Mouse (Mus musculus) lung, embryonic 14.5 days (tissue): ENCODE results near the gene Col6a5. TPM values are rescaled to one million over a fixed set of nuclear protein-coding genes. Genes with fewer than 3 reads are reported as not detected.

Source experiments
- ATAC-seq: fragments of 200-750 bp; cut with Nextera tagmentation; 2 replicates; pipeline ENCODE4 v1.8.0; 2017; ENCODE audit warnings: mild to moderate bottlenecking, moderate TSS enrichment, moderate library complexity; ENCODE audit not compliant: insufficient read depth
- DNase-seq: peaks from one replicate; pipeline ENCODE4 v3.0.0-alpha.2; 2015
- H3K27ac ChIP-seq: fragments of 300-500 bp; sonication (generic); 2 replicates; pipeline ENCODE4 v1.5.1; 2014; ENCODE audit warnings: low read depth, mild to moderate bottlenecking, moderate library complexity
- H3K27me3 ChIP-seq: fragments of 300-500 bp; sonication (generic); 2 replicates; pipeline ENCODE4 v1.6.1; 2014; ENCODE audit warnings: low read length, control low read depth; ENCODE audit not compliant: insufficient read depth
- H3K36me3 ChIP-seq: fragments of 300-500 bp; sonication (generic); 2 replicates; pipeline ENCODE4 v1.6.1; 2014; ENCODE audit warnings: control low read depth; ENCODE audit not compliant: insufficient read depth
- H3K4me1 ChIP-seq: fragments of 300-500 bp; sonication (generic); 2 replicates; pipeline ENCODE4 v1.6.1; 2014; ENCODE audit warnings: antibody characterized with exemption, control low read depth; ENCODE audit not compliant: insufficient read depth
- H3K4me2 ChIP-seq: fragments of 300-500 bp; sonication (generic); 2 replicates; pipeline ENCODE4 v1.6.1; 2014; ENCODE audit warnings: mild to moderate bottlenecking
- H3K4me3 ChIP-seq: fragments of 300-500 bp; sonication (generic); 2 replicates; pipeline ENCODE4 v1.5.1; 2014; ENCODE audit warnings: low read depth, low read length
- H3K9ac ChIP-seq: fragments of 300-500 bp; sonication (generic); 2 replicates; pipeline ENCODE4 v1.6.1; 2014
- H3K9me3 ChIP-seq: fragments of 300-500 bp; sonication (generic); 2 replicates; pipeline ENCODE4 v1.6.1; 2016; ENCODE audit warnings: low read depth, low read length, control low read depth
- CTCF ChIP-seq: IDR thresholded peaks from 2 replicates; pipeline ENCODE4 v1.5.1; 2016; ENCODE audit warnings: antibody characterized with exemption, low read depth
- WGBS: fragments of 180-500 bp; shearing (Covaris S2); extraction: QIAGEN DNeasy Blood & Tissue Kit; methylation state at CpG from one replicate; pipeline ENCODE4 v1.1.7; 2014; 5-methylcytosine and 5-hydroxymethylcytosine counted together
- polyA plus RNA-seq: library from polyadenylated mRNA; unstranded; fragments of >200 nt; fragmentation: Nextera tagmentation; extraction: Ambion mirVana; gene quantifications from 2 replicates; pipeline ENCODE4 v1.2.1, GENCODE M21; 2014

Col6a5 gene
- polyA plus RNA-seq, 1 experiment from 2014 or later = 0.04 TPM

DNA sequence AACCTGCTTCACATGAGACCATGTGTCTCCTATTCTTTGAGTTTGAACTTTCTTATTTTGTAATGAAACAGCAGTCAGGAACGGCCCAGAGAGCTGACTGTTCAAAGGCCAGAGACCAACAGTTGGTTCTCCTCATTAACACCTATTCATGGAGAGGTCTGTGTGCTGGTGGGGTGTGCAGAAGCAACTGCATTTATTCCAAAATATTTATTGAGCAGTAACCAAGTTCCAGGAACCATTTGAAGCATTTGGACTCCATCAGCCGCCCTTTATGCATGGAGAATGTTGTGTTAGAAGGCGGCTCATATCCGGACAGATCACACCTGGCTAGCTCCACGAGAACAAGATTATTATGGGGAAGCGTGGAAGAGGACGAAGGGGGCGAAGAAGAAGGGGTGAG is 18.0 kb upstream of the Col6a5 start:
- no peak overlapping the region for H3K9ac ChIP-seq
- no peak for TF ChIP-seq CTCF
- WGBS = 66% methylated on average over 8 of the region's 8 CpGs
- no peak overlapping the region for H3K27ac ChIP-seq
- H3K9me3 ChIP-seq = no peaks in the 10 kb centered on the region
- no peak overlapping the region for H3K4me2 ChIP-seq
- no peak overlapping the region for H3K4me3 ChIP-seq
- H3K27me3 ChIP-seq = no peaks in the 10 kb centered on the region
- ATAC-seq (peak; percentile 21; the same call in 1 of the 2 replicates), DNase-seq (peak; percentile 32)
- H3K36me3 ChIP-seq = no peaks in the 10 kb centered on the region
- H3K4me1 ChIP-seq = no peaks in the 10 kb centered on the region

DNA sequence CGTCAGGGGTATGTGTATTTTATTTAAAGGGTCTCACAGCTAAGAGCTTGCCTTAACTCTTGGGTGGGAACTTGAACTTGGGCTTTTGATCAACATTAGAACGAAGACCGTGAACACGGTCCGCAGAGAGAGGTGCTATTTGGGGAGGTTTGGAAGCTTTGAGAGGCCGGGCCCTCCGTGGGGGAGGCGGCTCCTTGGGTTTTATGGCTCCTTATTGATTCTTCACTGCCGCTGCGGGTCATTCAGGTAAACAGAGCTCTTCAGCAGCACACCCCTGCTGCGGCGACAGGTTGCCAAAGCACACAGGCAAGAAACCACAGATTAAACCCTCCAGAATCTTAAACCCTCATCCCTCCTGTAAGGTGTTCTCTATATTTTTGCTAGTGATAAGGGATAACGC is 16.4 kb upstream of the Col6a5 start:
- Histone ChIP-seq H3K27me3 (no peaks in the 10 kb centered on the region), H3K4me3 (no peak overlapping the region), H3K4me2 (peak overlapping the region; percentile 16; the same call in 1 of the 2 replicates), H3K9ac (no peak overlapping the region), H3K36me3 (no peaks in the 10 kb centered on the region), H3K9me3 (no peaks in the 10 kb centered on the region), H3K4me1 (no peaks in the 10 kb centered on the region), H3K27ac (no peak overlapping the region)
- ATAC-seq = no peak
- no peak for TF ChIP-seq CTCF
- DNase-seq = no peak
- WGBS = 24% methylated on average over 13 of the region's 13 CpGs

DNA sequence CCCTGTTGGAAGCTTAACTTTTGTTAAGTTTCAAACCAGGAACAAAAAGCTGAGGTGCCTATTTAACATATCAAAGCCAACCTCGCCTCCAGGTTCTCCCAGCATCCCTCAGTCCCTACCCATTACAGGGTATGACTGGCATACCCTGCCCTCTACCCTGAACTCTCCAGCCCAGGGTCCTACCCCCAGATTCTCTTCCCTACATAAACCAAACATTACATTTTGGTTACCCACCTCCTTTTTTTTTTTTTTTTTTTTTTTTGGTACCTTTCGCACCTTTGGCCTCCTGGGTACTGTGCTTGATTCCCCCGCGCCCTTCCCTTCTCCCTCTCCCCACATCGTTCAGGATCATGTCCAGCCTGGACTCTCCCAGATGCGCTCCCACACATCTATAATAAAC is 15.9 kb upstream of the Col6a5 start:
- Histone ChIP-seq H3K36me3 (no peaks in the 10 kb centered on the region), H3K4me3 (no peak overlapping the region), H3K27ac (no peak overlapping the region), H3K9me3 (no peaks in the 10 kb centered on the region), H3K4me1 (no peaks in the 10 kb centered on the region), H3K4me2 (no peak overlapping the region), H3K27me3 (no peaks in the 10 kb centered on the region), H3K9ac (no peak overlapping the region)
- no peak for TF ChIP-seq CTCF
- DNase-seq (no peak), ATAC-seq (no peak)
- 44% methylated on average over 6 of the region's 6 CpGs for WGBS

DNA sequence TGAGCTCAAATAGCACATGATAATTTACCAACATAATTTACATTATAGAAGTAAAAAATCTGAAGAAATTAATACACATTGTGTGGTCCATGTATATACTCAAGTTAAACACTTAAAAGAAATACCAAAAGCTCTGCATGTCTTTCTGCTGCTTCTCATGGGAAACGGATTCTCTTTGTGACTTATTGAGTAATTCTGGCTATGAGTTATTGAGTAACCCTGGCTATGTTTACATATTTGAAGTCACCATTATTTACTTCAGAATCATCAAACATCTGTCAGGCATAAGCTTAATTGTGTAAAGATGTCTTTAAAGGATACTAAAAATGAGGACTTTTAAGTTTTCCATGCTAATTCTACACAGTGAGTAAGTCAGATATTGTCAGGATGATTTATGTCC is 13.3 kb upstream of the Col6a5 start:
- TF ChIP-seq CTCF = no peak
- Histone ChIP-seq H3K4me1 (no peaks in the 10 kb centered on the region), H3K27me3 (no peaks in the 10 kb centered on the region), H3K4me2 (no peak overlapping the region), H3K9ac (no peak overlapping the region), H3K36me3 (no peaks in the 10 kb centered on the region), H3K4me3 (no peak overlapping the region), H3K27ac (no peak overlapping the region), H3K9me3 (no peaks in the 10 kb centered on the region)
- DNase-seq = peak; percentile 53
- WGBS = 31% methylated on average over 1 of the region's 1 CpGs
- ATAC-seq = peak; percentile 55; the same call in 1 of the 2 replicates

DNA sequence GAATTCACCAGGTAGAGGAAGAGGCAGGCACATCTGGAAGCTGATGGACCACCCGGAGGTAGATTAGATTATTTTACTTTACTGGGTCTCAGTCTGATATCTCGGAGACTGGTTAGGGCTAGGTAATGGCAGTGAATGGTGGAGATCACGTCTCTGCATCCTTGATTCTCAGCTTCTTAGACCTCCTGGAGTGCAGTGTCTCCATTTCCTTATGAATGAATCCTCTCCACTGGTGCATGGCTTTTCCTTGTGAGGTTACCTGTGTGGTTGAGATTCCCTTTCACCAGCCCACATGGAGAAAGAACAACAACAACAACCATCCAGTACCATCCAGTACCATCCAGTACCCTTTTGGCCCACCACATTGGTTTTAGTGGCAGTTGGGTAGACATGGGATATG is 11.6 kb upstream of the Col6a5 start:
- Histone ChIP-seq H3K36me3 (no peaks in the 10 kb centered on the region), H3K4me2 (no peak overlapping the region)
- TF ChIP-seq CTCF = no peak

DNA sequence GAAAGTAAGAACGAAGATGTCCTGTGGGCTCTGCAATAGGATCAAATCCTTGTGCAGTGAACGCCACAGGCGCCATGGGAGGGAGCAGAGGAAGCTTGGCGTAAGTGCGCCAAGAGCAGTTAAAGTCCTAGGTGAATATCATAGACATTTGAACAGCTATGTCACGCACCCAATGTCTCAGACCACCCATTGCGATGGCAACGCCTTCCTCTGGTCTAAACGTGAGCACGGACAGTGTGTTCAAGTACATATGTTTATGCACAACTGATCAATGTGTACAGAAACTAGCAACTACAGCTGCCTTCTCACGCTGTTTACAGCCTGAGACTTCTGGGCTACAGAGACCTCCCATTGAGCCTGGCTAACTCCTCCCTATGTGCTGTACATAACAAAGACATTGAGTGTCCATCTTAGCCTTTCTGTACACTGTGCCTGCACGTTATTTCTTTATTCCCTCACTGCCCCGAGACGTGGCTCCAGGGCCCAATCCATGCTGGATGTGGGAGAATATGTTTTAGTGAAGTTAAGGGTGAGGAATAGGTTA is 11.0 kb upstream of the Col6a5 start:
- 85% methylated on average over 14 of the region's 14 CpGs for WGBS
- ATAC-seq = peak; percentile 27; the same call in 1 of the 2 replicates

More for the DNA sequence above, 11.6 kb upstream of the Col6a5 start:
- H3K27ac ChIP-seq = no peak overlapping the region
- DNase-seq (no peak), ATAC-seq (no peak)
- H3K9me3 ChIP-seq = no peaks in the 10 kb centered on the region
- H3K9ac ChIP-seq = no peak overlapping the region
- WGBS = 89% methylated on average over 3 of the region's 3 CpGs
- H3K4me3 ChIP-seq = no peak overlapping the region
- no peaks in the 10 kb centered on the region for H3K27me3 ChIP-seq
- no peaks in the 10 kb centered on the region for H3K4me1 ChIP-seq

DNA sequence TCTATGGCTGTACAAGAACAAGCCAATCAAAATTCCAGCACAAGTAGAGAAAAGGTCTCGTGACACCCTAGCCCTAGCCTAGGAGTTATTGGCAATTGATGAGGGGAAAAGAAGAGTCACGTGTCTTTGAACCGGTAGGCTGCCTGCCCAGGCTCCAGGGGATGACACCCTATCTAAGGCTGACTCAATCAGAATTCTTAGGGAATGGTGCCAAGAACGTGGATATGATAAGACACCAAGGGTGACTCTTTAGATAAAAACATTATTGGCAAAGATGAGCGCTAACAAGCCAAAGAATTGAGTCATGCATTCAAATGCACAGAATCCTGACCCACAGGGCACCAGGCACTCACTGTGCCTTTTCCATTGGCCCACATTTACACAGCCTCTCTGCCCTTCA is 10.5 kb upstream of the Col6a5 start:
- Histone ChIP-seq H3K4me3 (no peak overlapping the region), H3K4me2 (no peak overlapping the region), H3K9ac (no peak overlapping the region), H3K27me3 (no peaks in the 10 kb centered on the region), H3K36me3 (no peaks in the 10 kb centered on the region), H3K9me3 (no peaks in the 10 kb centered on the region), H3K27ac (no peak overlapping the region), H3K4me1 (no peaks in the 10 kb centered on the region)
- no peak for TF ChIP-seq CTCF
- 72% methylated on average over 5 of the region's 5 CpGs for whole genome bisulfite sequencing
- ATAC-seq (no peak), DNase-seq (no peak)

More for the DNA sequence above, 11.0 kb upstream of the Col6a5 start:
- H3K27ac ChIP-seq = no peak overlapping the region
- H3K36me3 ChIP-seq = no peaks in the 10 kb centered on the region
- no peak for DNase-seq
- no peak overlapping the region for H3K4me2 ChIP-seq
- H3K9me3 ChIP-seq = no peaks in the 10 kb centered on the region
- H3K9ac ChIP-seq = no peak overlapping the region
- H3K4me1 ChIP-seq = no peaks in the 10 kb centered on the region
- TF ChIP-seq CTCF = no peak
- no peaks in the 10 kb centered on the region for H3K27me3 ChIP-seq
- H3K4me3 ChIP-seq = no peak overlapping the region
